Mouse (Mus musculus): ENCODE measurements around the gene Slc44a5.

Gene Slc44a5

GRCm38 (mm10) chr3:154082961-154083360, 109.7 kb downstream of the Slc44a5 start:
- in situ Hi-C loops (cut with MboI; ENCODE audit: unreplicated experiment in 2 of 2) = no loop called here

- in situ Hi-C loops (cut with MboI; ENCODE audit: unreplicated experiment in 2 of 2) = no loop called here
Observed at GRCm38 (mm10) chr3:154089996-154090395, 116.8 kb downstream of the Slc44a5 start.

GRCm38 (mm10) chr3:154091468-154092338, 118.5 kb downstream of the Slc44a5 start:
- in situ Hi-C loops (cut with MboI; ENCODE audit: unreplicated experiment in 2 of 2) = no loop called here

- in situ Hi-C loops (cut with MboI; ENCODE audit: unreplicated experiment in 2 of 2) = no loop called here
Observed at GRCm38 (mm10) chr3:154092466-154092865, 119.2 kb downstream of the Slc44a5 start.

GRCm38 (mm10) chr3:154093745-154094322, 120.6 kb downstream of the Slc44a5 start:
- in situ Hi-C loops (cut with MboI; ENCODE audit: unreplicated experiment in 2 of 2) = no loop called here

GRCm38 (mm10) chr3:154101671-154102070, 128.4 kb downstream of the Slc44a5 start:
- in situ Hi-C loops (cut with MboI; ENCODE audit: unreplicated experiment in 2 of 2) = no loop called here

GRCm38 (mm10) chr3:154110528-154110927, 137.3 kb downstream of the Slc44a5 start:
- in situ Hi-C loops (cut with MboI; ENCODE audit: unreplicated experiment in 2 of 2) = no loop called here

GRCm38 (mm10) chr3:154111221-154111620, 138.0 kb downstream of the Slc44a5 start:
- in situ Hi-C loops (cut with MboI; ENCODE audit: unreplicated experiment in 2 of 2) = no loop called here

- in situ Hi-C loops (cut with MboI; ENCODE audit: unreplicated experiment in 2 of 2) = no loop called here
Observed at GRCm38 (mm10) chr3:154114991-154115390, 141.8 kb downstream of the Slc44a5 start.

- in situ Hi-C loops (cut with MboI; ENCODE audit: unreplicated experiment in 2 of 2) = no loop called here
Observed at GRCm38 (mm10) chr3:154115478-154115877, 142.2 kb downstream of the Slc44a5 start.

- in situ Hi-C loops (cut with MboI; ENCODE audit: unreplicated experiment in 2 of 2) = no loop called here
Observed at GRCm38 (mm10) chr3:154116000-154116399, 142.8 kb downstream of the Slc44a5 start.

GRCm38 (mm10) chr3:154118992-154119603, 145.9 kb downstream of the Slc44a5 start:
- in situ Hi-C loops (cut with MboI; ENCODE audit: unreplicated experiment in 2 of 2) = no loop called here

- in situ Hi-C loops (cut with MboI; ENCODE audit: unreplicated experiment in 2 of 2) = no loop called here
Observed at GRCm38 (mm10) chr3:154122531-154122930, 149.3 kb downstream of the Slc44a5 start.

- in situ Hi-C loops (cut with MboI; ENCODE audit: unreplicated experiment in 2 of 2) = no loop called here
Observed at GRCm38 (mm10) chr3:154124890-154125575, 151.8 kb downstream of the Slc44a5 start.

GRCm38 (mm10) chr3:154125768-154126376, 152.6 kb downstream of the Slc44a5 start:
- in situ Hi-C loops (cut with MboI; ENCODE audit: unreplicated experiment in 2 of 2) = no loop called here

GRCm38 (mm10) chr3:154127246-154127645, 154.0 kb downstream of the Slc44a5 start:
- in situ Hi-C loops (cut with MboI; ENCODE audit: unreplicated experiment in 2 of 2) = no loop called here

- in situ Hi-C loops (cut with MboI; ENCODE audit: unreplicated experiment in 2 of 2) = no loop called here
Observed at GRCm38 (mm10) chr3:154129036-154129435, 155.8 kb downstream of the Slc44a5 start.

- in situ Hi-C loops (cut with MboI; ENCODE audit: unreplicated experiment in 2 of 2) = no loop called here
Observed at GRCm38 (mm10) chr3:154130431-154131114, 157.3 kb downstream of the Slc44a5 start.

- in situ Hi-C loops (cut with MboI; ENCODE audit: unreplicated experiment in 2 of 2) = no loop called here
Observed at GRCm38 (mm10) chr3:154133986-154134385, 160.8 kb downstream of the Slc44a5 start.

- in situ Hi-C loops (cut with MboI; ENCODE audit: unreplicated experiment in 2 of 2) = no loop called here
Observed at GRCm38 (mm10) chr3:154134701-154135100, 161.5 kb downstream of the Slc44a5 start.

Data from v-Abl transformed pro-B cells (cell line).